Mouse (Mus musculus): ENCODE results near the gene 9130409I23Rik. TPM values are rescaled to one million over a fixed set of nuclear protein-coding genes. Genes with fewer than 3 reads are reported as not detected.

9130409I23Rik gene
- total RNA-seq (2021): not detected
- long read RNA-seq, experiment 1: 0 reads
- long read RNA-seq, experiment 2: 0 reads

- H3K4me3 ChIP-seq: no peak within 1 kb of the TSS
- H3K27ac ChIP-seq: no peak within 1 kb of the TSS
- TF ChIP-seq CTCF (IDR thresholded peaks at IDR 0.05): no peak
- intact Hi-C loops (cut with DNase I): no loop called here
- DNase-seq: no peak
These were observed at the start of gene 9130409I23Rik for GRCm38 (mm10) chr1:181050937-181051336. Gene 9130409I23Rik, plus strand, starts transcription at chr1:181051237.

DNA sequence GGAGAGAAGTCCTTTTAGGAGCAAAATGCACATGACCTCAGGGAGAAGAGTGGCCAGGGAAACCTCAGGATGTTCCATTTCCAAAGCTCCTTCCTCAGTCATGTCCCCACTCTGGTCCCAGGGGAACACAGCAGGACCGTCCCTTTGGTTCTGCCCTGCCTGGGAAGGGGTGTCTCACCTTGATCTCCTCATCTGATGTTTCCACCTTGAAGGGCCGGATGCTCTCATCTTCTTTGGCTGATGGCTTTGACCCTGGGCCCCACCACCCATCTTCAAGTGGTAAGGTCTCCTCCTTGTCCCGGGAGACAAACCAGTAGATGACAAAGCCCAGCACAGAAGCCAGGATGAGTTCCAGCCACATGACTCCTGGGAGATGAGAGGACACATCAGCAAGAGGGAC, 49.4 kb upstream of the 9130409I23Rik start:
- Histone ChIP-seq H3K4me3 (no peak overlapping the region), H3K27ac (no peak overlapping the region)
- DNase-seq: no peak
- TF ChIP-seq CTCF (IDR thresholded peaks at IDR 0.05): no peak
- intact Hi-C loops (cut with DNase I): no loop called here

DNA sequence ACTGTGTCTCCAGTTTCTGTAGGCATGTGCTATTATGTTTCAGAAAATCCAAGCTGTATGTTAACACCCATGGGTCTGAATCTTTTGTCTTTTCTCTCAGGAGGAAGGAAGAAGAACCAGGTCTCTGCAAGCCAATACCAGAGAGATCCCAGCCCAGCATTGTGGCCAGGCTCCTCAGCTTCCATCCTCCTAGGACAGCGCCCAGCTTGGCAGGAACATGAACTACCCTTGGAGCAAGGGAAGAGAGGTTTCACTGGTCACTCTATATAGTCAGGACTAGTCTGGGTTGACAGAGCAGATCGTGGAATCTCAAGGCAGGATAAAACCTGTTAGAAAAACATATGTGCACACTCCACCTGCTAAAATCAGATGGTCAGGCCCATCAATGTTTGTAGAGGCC, 47.2 kb upstream of the 9130409I23Rik start:
- H3K27ac ChIP-seq: no peak overlapping the region
- TF ChIP-seq CTCF (IDR thresholded peaks at IDR 0.05): no peak
- intact Hi-C loops (cut with DNase I): no loop called here
- no peak overlapping the region for H3K4me3 ChIP-seq
- no peak for DNase-seq

- Histone ChIP-seq H3K27ac (no peak overlapping the region), H3K4me3 (no peak overlapping the region)
- intact Hi-C loops (cut with DNase I): no loop called here
- no peak for TF ChIP-seq CTCF (IDR thresholded peaks at IDR 0.05)
- no peak for DNase-seq
These were observed 45.7 kb upstream of the 9130409I23Rik start for GRCm38 (mm10) chr1:181005331-181005730.

DNA sequence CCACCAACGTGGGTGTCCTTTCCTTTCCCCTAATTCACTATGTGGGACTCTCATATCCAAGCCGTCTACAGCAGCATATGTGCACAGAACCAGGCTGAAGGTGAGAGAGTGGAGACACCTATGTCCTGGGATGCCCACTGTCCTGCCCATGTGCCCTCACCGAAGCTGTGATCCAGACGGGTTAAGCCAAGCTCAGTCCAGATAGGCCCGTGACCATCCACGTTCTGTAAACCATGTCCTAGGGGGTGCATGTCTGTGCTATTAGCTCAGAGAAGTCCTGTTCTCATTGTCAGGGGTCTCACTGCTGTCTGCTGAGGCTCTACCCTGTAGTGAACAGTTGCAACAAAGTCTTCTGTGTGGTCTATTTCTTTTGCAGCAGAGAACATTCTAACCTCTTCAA, 43.2 kb upstream of the 9130409I23Rik start:
- Histone ChIP-seq H3K27ac (peak overlapping the region; percentile 71), H3K4me3 (no peak overlapping the region)
- intact Hi-C loops (cut with DNase I): no loop called here
- no peak for DNase-seq
- no peak for TF ChIP-seq CTCF (IDR thresholded peaks at IDR 0.05)

GRCm38 (mm10) chr1:181008266-181008665, 42.8 kb upstream of the 9130409I23Rik start:
- Histone ChIP-seq H3K27ac (peak overlapping the region; percentile 71), H3K4me3 (no peak overlapping the region)
- DNase-seq: peak; percentile 53
- TF ChIP-seq CTCF (IDR thresholded peaks at IDR 0.05): no peak
- intact Hi-C loops (cut with DNase I): no loop called here

- no peak for TF ChIP-seq CTCF (IDR thresholded peaks at IDR 0.05)
- Histone ChIP-seq H3K4me3 (no peak overlapping the region), H3K27ac (peak overlapping the region; percentile 81)
- intact Hi-C loops (cut with DNase I): no loop called here
- DNase-seq: no peak
These were observed 41.9 kb upstream of the 9130409I23Rik start for GRCm38 (mm10) chr1:181009011-181009590.

DNA sequence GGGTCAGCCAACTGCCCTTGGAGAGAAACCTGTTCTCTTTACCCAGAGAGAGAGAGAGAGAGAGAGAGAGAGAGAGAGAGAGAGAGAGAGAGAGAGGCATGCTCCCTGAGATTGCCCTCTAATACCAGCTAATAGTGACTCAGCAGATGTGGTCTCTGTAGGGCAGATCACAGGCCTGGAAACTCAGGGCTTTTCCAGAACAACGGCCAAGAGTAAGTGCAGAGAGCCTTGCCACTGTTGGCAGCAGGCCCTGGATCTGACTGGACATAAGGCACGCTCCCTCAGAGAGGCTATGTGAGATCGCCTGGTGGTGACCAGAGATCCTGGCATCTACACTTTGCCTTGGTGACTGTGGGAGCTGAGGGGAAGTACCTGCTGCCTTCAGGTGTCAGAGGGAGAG, 41.3 kb upstream of the 9130409I23Rik start:
- Histone ChIP-seq H3K27ac (peak overlapping the region; percentile 81), H3K4me3 (no peak overlapping the region)
- TF ChIP-seq CTCF (IDR thresholded peaks at IDR 0.05): peak; percentile 15; the same call in 1 of the 2 replicates
- peak; percentile 88 for DNase-seq
- intact Hi-C loops (cut with DNase I): no loop called here

DNA sequence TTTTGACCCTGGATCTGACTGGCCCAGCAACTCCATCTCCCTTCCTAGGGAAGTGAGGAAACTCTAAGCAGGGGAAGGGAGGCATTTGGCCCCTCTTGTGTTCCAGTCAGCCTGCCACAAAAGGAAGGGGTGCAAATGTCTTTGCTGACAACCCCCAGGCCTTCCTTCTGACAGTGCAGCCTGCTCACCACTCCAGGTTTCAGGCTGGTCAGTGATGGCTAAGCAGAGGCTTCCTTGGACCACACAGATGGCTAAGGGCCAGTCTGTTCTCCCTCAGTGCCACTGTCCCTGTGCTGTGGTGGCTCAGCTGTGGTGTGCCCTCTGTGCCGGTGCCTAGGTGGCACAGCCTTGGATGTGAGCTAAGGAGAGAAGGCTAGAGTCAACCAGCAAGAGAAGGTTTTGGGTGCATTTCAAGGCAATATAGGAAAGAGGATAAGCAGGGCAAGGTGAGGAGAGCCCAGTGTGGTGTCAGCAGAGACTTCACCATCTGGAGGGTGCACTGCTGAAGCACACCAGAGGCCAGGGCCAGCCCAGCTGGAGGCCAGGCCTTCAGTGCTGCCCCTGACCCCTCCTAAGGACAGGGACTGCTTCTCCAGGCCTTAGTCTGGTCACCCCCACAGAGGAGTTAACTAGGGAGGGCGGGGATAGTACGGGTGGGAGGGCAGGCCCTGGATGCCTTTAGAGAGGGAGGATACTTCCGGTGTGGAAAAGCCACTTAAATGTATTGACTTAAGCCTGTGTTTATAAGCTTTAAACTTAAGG, 40.7 kb upstream of the 9130409I23Rik start:
- intact Hi-C loops (cut with DNase I): no loop called here
- no peak for DNase-seq

DNA sequence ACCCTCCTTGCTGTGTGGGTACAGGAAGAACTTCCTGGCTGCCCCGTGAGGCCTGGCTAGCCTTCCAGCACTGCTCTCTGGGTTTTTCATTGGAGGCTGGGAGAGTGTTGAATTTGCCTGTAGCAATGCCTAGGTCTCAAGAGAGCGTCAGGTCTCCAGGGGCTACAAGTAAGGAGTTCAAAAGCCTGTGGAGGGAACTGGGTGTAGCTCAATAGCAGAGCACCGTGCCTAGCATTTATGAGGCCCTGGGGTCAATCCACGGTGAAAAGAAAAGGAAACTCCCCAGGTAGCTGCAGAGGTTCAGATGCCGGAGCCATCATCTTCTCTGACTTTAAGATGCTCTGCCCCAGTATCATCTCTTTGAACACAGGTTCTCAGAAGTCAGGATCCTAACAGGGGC, 39.4 kb upstream of the 9130409I23Rik start:
- Histone ChIP-seq H3K4me3 (no peak overlapping the region), H3K27ac (peak overlapping the region; percentile 81)
- intact Hi-C loops (cut with DNase I): no loop called here
- no peak for TF ChIP-seq CTCF (IDR thresholded peaks at IDR 0.05)
- no peak for DNase-seq

More for the DNA sequence above, 40.7 kb upstream of the 9130409I23Rik start:
- TF ChIP-seq CTCF (IDR thresholded peaks at IDR 0.05): no peak
- peak overlapping the region; percentile 81 for H3K27ac ChIP-seq
- H3K4me3 ChIP-seq: no peak overlapping the region

DNA sequence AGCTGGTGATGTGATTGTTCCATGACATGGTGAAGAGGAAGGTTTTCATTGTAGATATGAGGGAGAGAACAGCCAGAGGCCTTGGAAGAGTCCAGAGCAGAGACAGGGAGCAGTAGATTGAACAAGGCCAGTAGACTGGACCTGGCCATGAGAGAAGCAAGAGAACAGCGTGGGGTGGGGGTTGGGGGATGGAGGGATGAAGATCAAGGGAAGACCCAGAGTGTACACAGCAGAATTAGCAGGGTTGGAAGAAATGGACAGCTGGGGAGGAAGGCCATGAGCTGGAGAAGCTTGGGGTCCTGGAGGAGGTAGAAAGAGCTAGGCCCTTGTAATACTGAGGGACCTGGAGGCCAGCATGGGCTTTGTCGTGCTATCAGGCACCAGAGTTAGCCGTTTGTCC, 38.6 kb upstream of the 9130409I23Rik start:
- no peak for TF ChIP-seq CTCF (IDR thresholded peaks at IDR 0.05)
- Histone ChIP-seq H3K4me3 (no peak overlapping the region), H3K27ac (peak overlapping the region; percentile 93; the same call in 1 of the 2 replicates)
- no peak for DNase-seq
- intact Hi-C loops (cut with DNase I): no loop called here

DNA sequence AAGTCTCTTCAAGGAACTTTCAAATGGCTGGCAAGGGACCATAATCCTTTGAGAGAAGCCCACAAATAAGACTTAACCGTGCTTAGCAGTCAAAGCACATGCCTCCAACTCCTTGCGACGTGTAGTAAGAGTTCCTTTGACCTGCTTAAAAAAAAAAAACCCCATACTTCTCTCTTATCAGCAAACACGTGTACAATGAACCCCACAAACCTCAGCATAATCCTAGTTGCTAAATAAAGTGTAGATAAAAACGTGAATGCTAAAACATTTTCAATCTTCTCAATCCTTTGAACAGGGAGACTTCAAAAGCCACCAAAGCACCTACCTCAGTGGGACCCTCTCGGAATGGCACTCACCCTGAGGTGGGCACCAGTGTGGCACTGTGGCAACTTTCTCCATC, 37.6 kb upstream of the 9130409I23Rik start:
- no peak for TF ChIP-seq CTCF (IDR thresholded peaks at IDR 0.05)
- intact Hi-C loops (cut with DNase I): no loop called here
- DNase-seq: no peak
- Histone ChIP-seq H3K27ac (peak overlapping the region; percentile 93), H3K4me3 (no peak overlapping the region)

- peak; percentile 90 for DNase-seq
- TF ChIP-seq CTCF (IDR thresholded peaks at IDR 0.05): no peak
- peak overlapping the region; percentile 76 for H3K4me3 ChIP-seq
- intact Hi-C loops (cut with DNase I): no loop called here
- peak overlapping the region; percentile 93 for H3K27ac ChIP-seq
These were observed 36.1 kb upstream of the 9130409I23Rik start for GRCm38 (mm10) chr1:181014731-181015500.

All from gastrocnemius, adult 2 months (tissue).